Mouse (Mus musculus) bone marrow, adult 2 months (tissue): ENCODE results near the gene Pax2.

Experiments
- CTCF ChIP-seq: fragments of 200-500 bp; IDR thresholded peaks from 2 replicates; pipeline ENCODE4 v1.5.1; 2011; ENCODE audit warnings: low read length, control low read depth; ENCODE audit not compliant: control insufficient read depth, insufficient read depth
- POLR2A ChIP-seq: fragments of 200-500 bp; IDR thresholded peaks from 2 replicates; pipeline ENCODE4 v1.6.1; 2011; ENCODE audit warnings: low read depth, mild to moderate bottlenecking, control low read depth, low read length, borderline replicate concordance; ENCODE audit not compliant: control insufficient read depth

DNA sequence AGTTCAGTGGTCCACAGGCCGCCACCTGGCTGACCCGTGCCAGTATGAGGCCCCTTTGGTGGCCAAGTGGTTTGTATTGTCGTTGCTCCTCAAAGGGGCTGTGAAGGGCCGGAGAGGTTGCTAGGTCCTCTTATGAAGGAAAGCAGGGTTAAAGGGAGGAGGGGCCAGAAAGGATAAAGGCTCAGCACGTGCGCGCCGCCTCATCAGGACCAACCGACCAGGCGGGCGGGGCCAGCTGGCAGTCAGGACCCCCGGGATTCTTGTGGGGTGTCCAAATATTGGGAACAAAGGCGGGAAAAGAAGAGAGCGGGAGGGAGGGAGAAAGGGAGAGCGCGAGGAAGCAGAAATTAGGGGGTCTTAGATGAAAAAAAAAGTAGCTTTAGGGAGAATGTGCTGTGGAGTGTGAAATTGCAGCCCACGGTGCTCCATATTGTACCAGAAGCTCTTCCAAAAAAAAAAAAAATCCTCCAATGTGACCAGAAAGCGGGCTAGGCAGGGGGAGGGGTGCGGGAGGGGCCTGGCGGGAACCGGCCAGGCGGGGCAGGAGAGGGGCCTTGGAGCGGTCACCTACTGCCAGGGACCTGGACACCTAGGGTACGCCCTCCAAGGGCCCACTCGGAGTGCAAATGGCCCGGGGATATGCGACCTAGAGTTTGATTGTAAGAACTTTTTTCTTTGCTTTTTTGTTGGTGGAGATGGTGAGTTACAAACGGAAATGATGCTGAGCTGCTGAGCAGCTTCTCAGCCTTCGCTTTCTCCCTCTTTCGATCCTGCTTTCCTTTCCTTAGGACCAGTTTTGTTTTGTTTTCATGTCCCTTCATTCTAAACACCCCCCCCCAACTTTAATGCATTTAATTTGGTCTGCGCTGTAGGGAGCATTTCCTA lies 3.5 kb upstream of the Pax2 start:
- no peak for TF ChIP-seq POLR2A
- no peak for TF ChIP-seq CTCF
